Mouse (Mus musculus): ENCODE measurements around the gene Iqsec2.

Gene Iqsec2

DNA sequence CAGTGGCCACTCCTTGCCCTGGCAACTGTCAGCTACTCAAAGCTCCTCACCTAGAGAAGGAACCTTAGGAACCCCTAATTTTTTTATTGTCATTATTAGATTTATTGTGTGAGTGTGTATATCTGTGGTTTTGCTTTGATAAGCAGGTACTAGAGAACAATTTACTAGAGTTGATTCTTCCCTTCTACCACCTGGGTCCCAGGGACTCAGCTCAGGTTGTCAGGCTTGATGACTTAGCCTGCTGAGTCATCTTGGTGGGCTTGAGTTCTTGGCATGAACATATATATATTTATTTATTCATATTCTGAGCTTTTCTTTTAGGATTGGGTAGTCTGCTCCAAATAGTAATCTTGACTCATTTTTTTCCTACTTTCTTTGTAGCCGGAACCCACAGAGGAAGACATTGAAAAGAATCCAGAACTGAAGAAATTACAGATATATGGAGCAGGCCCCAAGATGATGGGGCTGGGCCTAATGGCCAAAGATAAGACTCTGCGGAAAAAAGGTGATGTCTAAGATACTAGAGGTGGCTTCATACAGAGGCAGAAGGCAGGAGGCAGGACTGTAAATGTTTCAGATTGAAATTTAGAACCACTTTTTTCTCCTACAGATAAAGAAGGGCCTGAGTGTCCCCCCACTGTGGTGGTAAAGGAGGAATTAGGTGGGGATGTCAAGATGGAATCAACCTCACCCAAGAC is 100.6 kb downstream of the Iqsec2 start:
- no peak for DNase-seq (ENCODE audit: low spot score)

- DNase-seq (ENCODE audit: low spot score): no peak
Observed at GRCm38 (mm10) chrX:152271189-152271588, 127.1 kb downstream of the Iqsec2 start.

All from layer of hippocampus, adult 11-12 months (tissue).